Mouse (Mus musculus) hindbrain, embryonic 14.5 days (tissue): Measurements from ENCODE around the gene Cntnap1. TPM values are rescaled to one million over a fixed set of nuclear protein-coding genes. Genes with fewer than 3 reads are reported as not detected.
"Not testable (repeated sequence)": the region's sequence is repeated elsewhere in the genome, so short reads cannot be mapped to it uniquely, and the experiment has no call there.

ENCODE experiments used
- ATAC-seq: fragments of 200-750 bp; cut with Nextera tagmentation; 2 replicates; pipeline ENCODE4 v1.8.0; 2017; ENCODE audit warnings: moderate number of reproducible peaks, mild to moderate bottlenecking, moderate TSS enrichment, moderate library complexity; ENCODE audit not compliant: low FRiP score
- DNase-seq: peaks from one replicate; pipeline ENCODE4 v3.0.0-alpha.2; 2015; ENCODE audit warnings: low spot score
- H3K27ac ChIP-seq: fragments of 300-500 bp; sonication (generic); 2 replicates; pipeline ENCODE4 v1.5.1; 2014; ENCODE audit warnings: mild to moderate bottlenecking, moderate library complexity
- H3K27me3 ChIP-seq: fragments of 300-500 bp; sonication (generic); 2 replicates; pipeline ENCODE4 v1.6.1; 2014; ENCODE audit warnings: mild to moderate bottlenecking, low read length, mixed read lengths; ENCODE audit not compliant: control insufficient read depth, insufficient read depth
- H3K36me3 ChIP-seq: fragments of 300-500 bp; sonication (generic); replicated peaks from 2 replicates; pipeline ENCODE4 v1.6.1; 2014; ENCODE audit not compliant: control insufficient read depth, insufficient read depth
- H3K4me1 ChIP-seq: fragments of 300-500 bp; sonication (generic); replicated peaks from 2 replicates; pipeline ENCODE4 v1.6.1; 2014; ENCODE audit warnings: antibody characterized with exemption, low read length, mixed read lengths; ENCODE audit not compliant: control insufficient read depth, insufficient read depth
- H3K4me2 ChIP-seq: fragments of 300-500 bp; sonication (generic); replicated peaks from 2 replicates; pipeline ENCODE4 v1.6.1; 2014; ENCODE audit warnings: mild to moderate bottlenecking, moderate library complexity
- H3K4me3 ChIP-seq: fragments of 300-500 bp; sonication (generic); replicated peaks from 2 replicates; pipeline ENCODE4 v1.5.1; 2014; ENCODE audit warnings: mild to moderate bottlenecking, low read length
- H3K9ac ChIP-seq: fragments of 300-500 bp; sonication (generic); 2 replicates; pipeline ENCODE4 v1.6.1; 2014
- H3K9me3 ChIP-seq: fragments of 300-500 bp; sonication (generic); 2 replicates; pipeline ENCODE4 v1.6.1; 2016; ENCODE audit warnings: low read length; ENCODE audit not compliant: control insufficient read depth
- WGBS: fragments of 180-500 bp; shearing (Covaris S2); extraction: QIAGEN DNeasy Blood & Tissue Kit; methylation state at CpG from one replicate; pipeline ENCODE4 v1.1.7; 2014; 5-methylcytosine and 5-hydroxymethylcytosine counted together
- polyA plus RNA-seq: library from polyadenylated mRNA; unstranded; fragments of >200 nt; fragmentation: Nextera tagmentation; extraction: Ambion mirVana; gene quantifications from 2 replicates; pipeline ENCODE4 v1.2.1, GENCODE M21; 2014

Cntnap1 gene
- polyA plus RNA-seq, 1 experiment from 2014 or later: 6.5 TPM

DNA sequence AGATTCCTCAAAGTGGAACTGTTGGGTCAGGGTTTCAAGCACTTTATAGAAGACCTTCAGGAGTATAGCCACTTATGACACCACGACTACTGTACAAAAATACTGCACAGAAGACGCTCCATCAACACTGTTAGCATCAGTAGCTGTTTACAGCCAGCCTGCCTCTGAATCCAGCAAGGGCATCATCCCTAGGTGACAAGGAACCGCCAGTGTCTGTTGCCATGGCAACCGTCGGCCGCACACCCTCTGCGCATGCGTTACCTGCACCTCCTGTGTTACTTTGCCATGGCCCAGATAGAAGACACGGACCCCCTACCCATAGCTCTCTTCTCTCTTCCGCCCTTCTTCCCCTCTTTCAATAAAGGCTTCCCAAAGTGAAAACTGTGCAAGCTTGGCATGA lies 23.9 kb upstream of the Cntnap1 start:
- WGBS: 20% methylated on average over 10 of the region's 10 CpGs
- H3K27ac ChIP-seq: peak overlapping the region; percentile 72
- H3K27me3 ChIP-seq: no peaks in the 10 kb centered on the region
- H3K4me3 ChIP-seq: no peak overlapping the region
- DNase-seq: peak; percentile 83
- H3K36me3 ChIP-seq: no peaks in the 10 kb centered on the region
- no peaks in the 10 kb centered on the region for H3K9me3 ChIP-seq
- no peak overlapping the region for H3K9ac ChIP-seq
- H3K4me1 ChIP-seq: peaks cover 13% of the 10 kb centered on the region; the same call in 1 of the 2 replicates
- H3K4me2 ChIP-seq: peak overlapping the region; percentile 30
- peak; percentile 60; the same call in 1 of the 2 replicates for ATAC-seq

DNA sequence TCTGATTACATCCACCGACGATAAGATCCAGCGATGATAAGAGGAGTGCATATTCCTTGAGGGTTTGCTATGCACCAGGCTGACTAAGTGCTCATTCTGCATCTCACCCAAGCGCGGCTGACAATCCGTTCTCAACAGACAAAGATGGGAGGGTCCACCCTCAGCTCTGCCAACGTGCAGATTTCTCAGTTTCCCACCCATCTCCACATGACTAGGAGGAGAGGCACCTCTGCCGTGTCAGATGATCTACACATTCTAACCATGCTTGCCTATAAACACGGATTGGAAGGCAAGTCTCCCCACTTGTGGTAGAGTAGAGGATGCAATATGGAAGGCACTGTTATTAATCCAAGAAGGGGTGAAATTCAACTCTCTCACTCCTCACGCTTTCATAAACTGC lies 21.6 kb upstream of the Cntnap1 start:
- Histone ChIP-seq H3K9ac (no peak overlapping the region), H3K27me3 (no peaks in the 10 kb centered on the region), H3K4me1 (peaks cover 10% of the 10 kb centered on the region; the same call in 1 of the 2 replicates), H3K27ac (no peak overlapping the region), H3K4me2 (no peak overlapping the region), H3K4me3 (no peak overlapping the region), H3K9me3 (no peaks in the 10 kb centered on the region), H3K36me3 (no peaks in the 10 kb centered on the region)
- WGBS: 68% methylated on average over 10 of the region's 10 CpGs
- ATAC-seq (no peak), DNase-seq (no peak)

DNA sequence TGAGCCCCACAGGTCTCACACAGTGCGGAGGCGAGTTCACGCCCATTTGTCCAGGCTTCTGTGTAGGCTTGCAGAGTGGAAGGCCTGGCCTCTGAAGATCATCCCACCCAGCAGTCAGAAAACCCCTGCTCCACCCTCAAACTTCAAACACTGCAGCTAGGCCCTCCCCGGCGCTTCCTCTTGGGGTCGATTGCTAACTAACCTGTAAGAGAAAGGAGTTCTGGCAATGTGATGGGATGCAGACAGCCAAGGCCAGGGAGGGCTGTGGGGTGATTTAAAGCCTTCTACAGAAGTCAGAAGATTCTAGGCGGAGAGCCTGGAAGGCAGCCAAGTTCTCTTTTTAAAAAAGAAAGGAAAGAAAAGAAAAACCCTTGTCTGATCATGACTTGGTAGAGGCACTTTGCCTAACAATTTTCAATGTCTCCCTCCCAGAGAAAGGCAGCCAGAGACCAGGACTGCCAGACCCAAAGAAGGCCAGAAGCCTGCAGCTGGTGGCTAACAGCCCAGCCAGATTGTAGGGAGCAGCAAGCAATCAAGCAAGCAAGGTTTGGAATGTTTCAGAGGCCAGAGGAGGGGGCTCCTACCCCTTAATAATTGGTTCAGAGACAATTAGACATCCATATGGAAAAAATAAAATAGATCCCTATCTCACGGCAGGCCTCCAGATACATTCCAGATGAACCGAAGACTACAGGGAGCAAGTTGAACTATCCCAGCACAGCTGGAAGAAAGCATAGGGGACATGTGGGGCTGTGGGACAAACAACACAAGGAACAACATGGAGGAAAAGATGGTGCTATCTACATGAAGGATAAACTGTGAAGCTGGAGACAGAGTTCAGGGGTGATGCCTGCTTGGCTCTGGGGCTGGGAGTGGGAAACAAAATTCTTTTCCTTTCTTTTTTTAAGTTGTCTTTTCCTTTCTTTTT lies 20.9 kb upstream of the Cntnap1 start:
- peak; percentile 52 for DNase-seq
- 51% methylated on average over 9 of the region's 9 CpGs for WGBS
- H3K36me3 ChIP-seq: no peaks in the 10 kb centered on the region
- H3K9me3 ChIP-seq: no peaks in the 10 kb centered on the region
- peaks cover 10% of the 10 kb centered on the region; the same call in 1 of the 2 replicates for H3K4me1 ChIP-seq
- no peak overlapping the region for H3K4me3 ChIP-seq
- ATAC-seq: 0 out of 2 replicates have a peak, but pooled peaks have one; percentile 27
- no peak overlapping the region for H3K4me2 ChIP-seq
- H3K27me3 ChIP-seq: no peaks in the 10 kb centered on the region
- 0 out of 2 replicates have a peak overlapping the region, but pooled peaks have one; percentile 17 for H3K27ac ChIP-seq
- no peak overlapping the region for H3K9ac ChIP-seq

DNA sequence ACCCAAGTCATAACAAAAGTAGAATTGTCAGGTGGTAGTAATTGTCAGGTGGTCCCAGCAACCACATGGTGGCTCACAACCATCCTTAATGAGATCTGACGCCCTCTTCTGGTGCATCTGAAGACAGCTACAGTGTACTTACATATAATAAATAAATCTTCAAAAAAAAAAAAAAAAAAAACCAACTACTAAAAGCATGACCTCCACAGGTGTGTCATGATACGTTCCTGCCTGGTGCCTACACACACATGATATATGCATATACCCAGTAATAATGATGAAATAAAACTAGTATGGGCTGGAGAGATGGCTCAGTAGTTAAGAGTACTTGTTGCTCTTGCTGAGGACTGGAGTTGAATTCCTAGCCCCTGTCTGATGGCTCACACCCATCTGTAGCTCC lies 19.3 kb upstream of the Cntnap1 start:
- ATAC-seq: no peak
- WGBS: 35% methylated on average over 2 of the region's 2 CpGs
- no peaks in the 10 kb centered on the region for H3K36me3 ChIP-seq

DNA sequence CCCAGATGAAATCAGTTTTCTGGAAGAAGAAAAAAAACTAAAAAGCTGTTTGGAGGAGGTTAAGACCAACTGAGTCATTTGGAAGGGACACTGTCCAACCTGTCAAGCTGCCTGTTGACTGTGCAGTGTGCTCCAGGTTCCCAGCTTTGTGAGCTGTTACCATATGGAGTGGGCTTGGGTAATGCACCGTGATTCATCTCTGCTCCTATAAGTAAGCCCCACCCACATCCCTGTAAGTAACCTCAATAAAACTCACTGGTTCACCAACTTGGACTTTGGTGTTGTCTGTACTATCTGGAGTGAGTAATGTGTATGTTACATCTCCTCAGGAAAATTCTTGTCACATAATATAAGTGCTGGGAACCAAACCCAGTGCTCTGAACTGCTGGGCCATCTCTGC lies 17.5 kb upstream of the Cntnap1 start:
- WGBS: 73% methylated on average over 1 of the region's 1 CpGs
- H3K27ac ChIP-seq: no peak overlapping the region
- H3K4me2 ChIP-seq: no peak overlapping the region
- H3K4me3 ChIP-seq: no peak overlapping the region
- peaks cover 5% of the 10 kb centered on the region; the same call in 1 of the 2 replicates for H3K27me3 ChIP-seq
- H3K9ac ChIP-seq: no peak overlapping the region
- no peak for DNase-seq
- H3K36me3 ChIP-seq: no peaks in the 10 kb centered on the region
- peaks cover 8% of the 10 kb centered on the region; the same call in 1 of the 2 replicates for H3K4me1 ChIP-seq
- ATAC-seq: no peak
- no peaks in the 10 kb centered on the region for H3K9me3 ChIP-seq

More for the DNA sequence above, 19.3 kb upstream of the Cntnap1 start:
- no peak for DNase-seq
- peaks cover 14% of the 10 kb centered on the region; the same call in 1 of the 2 replicates for H3K4me1 ChIP-seq
- no peak overlapping the region for H3K4me3 ChIP-seq
- H3K4me2 ChIP-seq: no peak overlapping the region
- H3K27me3 ChIP-seq: no peaks in the 10 kb centered on the region
- no peak overlapping the region for H3K9ac ChIP-seq
- no peaks in the 10 kb centered on the region for H3K9me3 ChIP-seq
- no peak overlapping the region for H3K27ac ChIP-seq

DNA sequence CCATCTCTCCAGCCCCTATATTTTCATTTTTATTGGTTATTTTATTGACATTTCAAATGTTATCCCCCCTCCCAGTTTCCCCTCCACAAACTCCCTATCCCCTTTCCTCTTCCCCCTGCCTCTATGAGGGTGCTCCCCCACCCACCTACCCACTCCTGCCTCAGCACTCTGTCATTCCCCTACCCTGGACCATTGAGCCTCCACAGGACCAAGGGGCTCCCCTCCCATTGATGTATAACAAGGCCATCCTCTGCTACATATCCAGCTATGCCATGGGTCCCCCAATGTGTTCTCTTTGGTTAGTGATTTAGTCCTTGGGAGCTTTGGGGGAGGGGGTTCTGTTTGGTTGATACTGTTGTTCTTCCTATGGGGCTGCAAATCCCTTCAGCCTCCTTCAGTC lies 15.7 kb upstream of the Cntnap1 start:
- ATAC-seq: no peak
- no peak for DNase-seq
- Histone ChIP-seq H3K36me3 (no peaks in the 10 kb centered on the region), H3K4me2 (no peak overlapping the region), H3K27me3 (peaks cover 5% of the 10 kb centered on the region; the same call in 1 of the 2 replicates), H3K9ac (no peak overlapping the region), H3K9me3 (no peaks in the 10 kb centered on the region), H3K4me3 (no peak overlapping the region), H3K27ac (no peak overlapping the region), H3K4me1 (peaks cover 8% of the 10 kb centered on the region; the same call in 1 of the 2 replicates)

DNA sequence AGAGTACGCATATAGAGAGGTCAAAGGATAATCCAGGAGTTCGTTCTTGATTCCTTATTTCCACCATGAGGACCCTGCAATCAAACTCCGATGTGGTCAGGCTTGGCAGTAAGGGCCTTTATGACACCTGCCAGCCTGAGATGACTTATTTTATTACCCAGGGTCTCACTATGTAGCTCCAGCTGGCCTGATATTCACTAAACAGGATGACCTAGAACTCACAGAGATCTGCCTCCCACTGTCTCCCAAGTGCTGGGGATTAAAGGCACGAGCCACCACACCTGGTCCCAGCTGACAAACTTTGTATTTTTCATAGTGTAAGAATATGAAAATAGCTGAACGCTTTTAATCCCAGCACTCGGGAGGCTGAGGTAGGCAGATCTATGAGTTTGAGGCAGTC lies 15.2 kb upstream of the Cntnap1 start:
- no peak for ATAC-seq
- H3K9ac ChIP-seq: peak overlapping the region; percentile 76; the same call in 1 of the 2 replicates
- no peak overlapping the region for H3K4me3 ChIP-seq

DNA sequence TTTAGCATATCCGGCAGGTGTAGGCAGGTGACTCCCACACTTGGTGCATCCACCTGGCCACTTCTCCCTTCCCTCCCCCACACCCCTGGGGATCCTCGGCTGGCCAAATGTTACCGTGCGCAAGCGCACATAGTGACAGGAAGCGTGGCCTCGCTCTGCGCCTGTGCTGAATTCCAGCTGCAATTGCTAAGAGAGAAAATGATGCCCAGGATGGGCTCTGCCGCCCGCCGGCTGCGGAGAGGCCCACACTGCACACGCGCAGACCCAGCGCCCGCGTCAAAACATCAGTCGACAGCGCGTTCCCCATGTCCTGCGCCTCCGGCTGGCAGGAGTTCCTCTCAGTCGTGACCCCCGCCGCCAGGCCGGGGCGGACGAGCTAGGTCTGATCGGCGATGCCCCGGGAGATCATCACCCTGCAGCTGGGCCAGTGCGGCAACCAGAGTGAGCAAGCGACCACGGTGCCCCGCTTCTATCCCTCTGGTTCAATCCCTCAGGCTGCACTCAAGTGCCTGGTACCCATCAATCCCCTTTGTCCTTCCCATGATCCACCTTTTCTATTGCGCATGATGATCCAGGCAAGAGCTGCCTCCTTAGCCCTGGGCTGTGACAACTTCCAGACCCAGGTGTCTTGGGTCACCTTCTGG lies 14.5 kb upstream of the Cntnap1 start, which contains the start of gene Tubg2:
Gene Tubg2, plus strand, starts transcription at position 180 of the 644 bp plus-strand sequence.
- Histone ChIP-seq H3K4me1 (peaks cover 8% of the 10 kb centered on the region; the same call in 1 of the 2 replicates), H3K27me3 (peaks cover 5% of the 10 kb centered on the region; the same call in 1 of the 2 replicates), H3K27ac (peak within 1 kb of the TSS; percentile 92), H3K36me3 (no peaks in the 10 kb centered on the region), H3K4me2 (peak within 1 kb of the TSS; percentile 76), H3K4me3 (peak within 1 kb of the TSS; percentile 42), H3K9ac (peak within 1 kb of the TSS; percentile 76), H3K9me3 (no peaks in the 10 kb centered on the region)
- DNase-seq (peak; percentile 85), ATAC-seq (peak; percentile 93)
- 2% methylated on average over 36 of the region's 36 CpGs for WGBS

More for the DNA sequence above, 15.2 kb upstream of the Cntnap1 start:
- Histone ChIP-seq H3K4me2 (peak overlapping the region; percentile 76), H3K4me1 (peaks cover 8% of the 10 kb centered on the region; the same call in 1 of the 2 replicates), H3K27ac (peak overlapping the region; percentile 92), H3K27me3 (peaks cover 5% of the 10 kb centered on the region; the same call in 1 of the 2 replicates), H3K36me3 (no peaks in the 10 kb centered on the region), H3K9me3 (no peaks in the 10 kb centered on the region)
- 72% methylated on average over 6 of the region's 6 CpGs for WGBS
- DNase-seq: no peak

DNA sequence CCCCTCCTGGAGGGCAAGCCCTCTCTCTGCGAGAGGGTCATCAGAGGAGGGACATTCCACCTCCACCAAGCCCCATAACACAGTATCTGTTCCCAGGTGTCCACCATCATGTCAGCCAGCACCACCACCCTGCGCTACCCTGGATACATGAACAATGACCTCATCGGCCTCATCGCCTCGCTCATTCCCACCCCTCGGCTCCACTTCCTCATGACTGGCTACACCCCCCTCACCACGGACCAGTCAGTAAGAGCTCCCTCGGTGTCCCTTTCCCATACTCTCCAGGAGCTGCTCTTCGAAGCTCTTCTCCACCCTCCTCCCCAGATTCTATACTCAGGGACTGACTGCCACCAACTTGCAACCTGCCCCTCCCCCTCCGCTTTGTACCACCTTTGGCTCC lies 10.2 kb upstream of the Cntnap1 start:
- DNase-seq: not testable (repeated sequence)

More for the DNA sequence above, 10.2 kb upstream of the Cntnap1 start:
- H3K4me3 ChIP-seq, H3K9me3 ChIP-seq, H3K4me2 ChIP-seq, ATAC-seq, H3K9ac ChIP-seq, H3K27ac ChIP-seq: not testable (repeated sequence)
- Histone ChIP-seq H3K4me1 (peaks cover 13% of the 10 kb centered on the region), H3K36me3 (peaks cover 31% of the 10 kb centered on the region), H3K27me3 (peaks cover 36% of the 10 kb centered on the region)
- 68% methylated on average over 8 of the region's 10 CpGs for WGBS
